Mouse (Mus musculus) embryonic fibroblast, embryonic 13.5 days (primary cell): ENCODE measurements at regions not wholly inside any gene's neighbourhood (a gene's known extent, or its start where the extent isn't known, plus 50 kb on each side); places are given as distances from the start of the nearest gene placed in this dataset.

Experiments used
- CTCF ChIP-seq: IDR thresholded peaks from 2 replicates; pipeline ENCODE4 v1.5.1; 2011; ENCODE audit warnings: mild to moderate bottlenecking, control low read depth, low read length, moderate library complexity, borderline replicate concordance; ENCODE audit not compliant: insufficient read depth
- POLR2A ChIP-seq: IDR thresholded peaks from 2 replicates; pipeline ENCODE4 v1.6.1; 2011; ENCODE audit warnings: low read depth, mild to moderate bottlenecking, control low read depth, low read length, moderate library complexity

DNA sequence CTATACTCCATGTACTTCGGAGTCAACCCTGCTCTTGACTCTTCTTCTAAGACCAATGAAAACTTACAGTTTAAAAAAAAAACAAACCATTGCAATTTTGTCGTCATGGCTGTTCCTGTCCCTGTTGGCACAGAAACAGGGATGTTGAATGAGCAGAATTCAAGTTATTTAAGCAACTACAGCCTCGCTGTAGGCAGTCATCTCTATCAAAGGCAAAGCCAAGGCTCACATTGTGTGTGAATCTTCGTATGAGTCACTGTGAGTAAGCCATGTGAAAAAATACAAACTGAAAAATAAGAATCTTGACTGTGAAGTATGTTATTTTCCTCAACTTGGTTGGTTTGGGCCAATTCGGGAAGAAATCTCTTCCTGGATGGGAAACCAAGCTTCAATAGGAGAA is 81.9 kb upstream of the Vldlr start:
- no peak for TF ChIP-seq POLR2A
- TF ChIP-seq CTCF, result no peak
